Mouse (Mus musculus): Measurements from ENCODE around the gene Ccdc51.

DNA sequence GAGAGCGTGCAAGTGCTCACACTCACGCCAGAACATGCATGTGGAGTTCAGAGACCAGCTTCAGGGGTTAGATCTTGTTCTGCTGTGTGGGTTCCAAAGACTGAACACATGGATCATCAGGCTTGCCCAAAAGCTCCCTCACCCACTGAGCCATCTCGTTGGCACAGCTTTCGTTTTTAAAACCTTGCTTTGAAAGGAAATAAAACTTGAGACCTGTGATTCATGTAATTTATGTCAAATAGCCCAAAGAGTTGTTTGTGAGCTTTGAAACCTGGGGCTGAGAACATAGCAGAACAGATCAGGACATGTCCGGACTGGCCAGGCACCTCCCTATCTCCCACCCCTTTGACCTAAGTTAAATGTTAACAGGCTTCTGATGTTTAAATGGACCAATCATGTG is 47.8 kb downstream of the Ccdc51 start:
- TF ChIP-seq CTCF (IDR thresholded peaks at IDR 0.05; ENCODE audit: low read depth, low read length), result no peak
- TF ChIP-seq POLR2A (IDR thresholded peaks at IDR 0.05; ENCODE audit: extremely low read depth, insufficient read depth, low read length), result no peak

All from liver, adult 2 months (tissue).